Mouse (Mus musculus): Measurements from ENCODE around the gene Fam110a.

- TF ChIP-seq CTCF (IDR thresholded peaks at IDR 0.05; ENCODE audit: low read depth) (no peak), EP300 (IDR thresholded peaks at IDR 0.05; ENCODE audit: low read depth) (no peak)
These were observed 36.0 kb upstream of the Fam110a start for GRCm38 (mm10) chr2:152015997-152016396.

Measured in liver, embryonic 14.5 days (tissue).